Mouse (Mus musculus): ENCODE measurements around the gene Alcam. TPM values are rescaled to one million over a fixed set of nuclear protein-coding genes. Genes with fewer than 3 reads are reported as not detected.

Alcam gene
- polyA plus RNA-seq, 1 experiment from 2014 or later: 29.4 TPM

DNA sequence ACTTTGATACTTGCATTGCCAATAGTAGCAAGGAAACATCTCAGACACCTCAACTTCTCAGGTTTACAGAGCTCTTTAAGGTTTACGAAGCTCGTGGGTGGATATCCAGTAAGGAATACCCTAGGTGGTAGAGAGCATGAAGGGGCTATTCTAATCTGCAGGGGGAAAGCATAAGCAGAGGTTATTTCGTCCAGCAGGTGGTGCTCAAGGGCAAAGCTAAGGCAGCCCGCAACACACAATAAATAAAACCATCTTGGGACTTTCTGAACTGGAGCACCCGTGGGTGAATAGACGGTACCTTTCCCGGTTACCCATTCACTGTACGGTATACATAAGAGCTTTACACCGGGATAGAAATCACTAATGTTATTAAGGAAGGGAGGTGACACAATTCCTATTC is 142.8 kb downstream of the Alcam start:
- peak; percentile 73 for DNase-seq (ENCODE audit: low spot score)
- 28% methylated on average over 9 of the region's 9 CpGs for WGBS
- Histone ChIP-seq H3K4me3 (ENCODE audit: low read depth, low read length) (no peak overlapping the region), H3K36me3 (ENCODE audit: control insufficient read depth, insufficient read depth, low read length) (no peaks in the 10 kb centered on the region), H3K27ac (ENCODE audit: low read depth, low read length) (no peak overlapping the region), H3K4me2 (ENCODE audit: low read depth) (no peak overlapping the region), H3K9ac (ENCODE audit: low read length) (no peak overlapping the region), H3K4me1 (ENCODE audit: control insufficient read depth, insufficient read depth, low read length) (no peaks in the 10 kb centered on the region), H3K9me3 (ENCODE audit: control insufficient read depth, low read length) (no peaks in the 10 kb centered on the region), H3K27me3 (ENCODE audit: control insufficient read depth, insufficient read depth, low read length) (no peaks in the 10 kb centered on the region)
- ATAC-seq (ENCODE audit: insufficient read depth, low FRiP score, low TSS enrichment): peak; percentile 83

DNA sequence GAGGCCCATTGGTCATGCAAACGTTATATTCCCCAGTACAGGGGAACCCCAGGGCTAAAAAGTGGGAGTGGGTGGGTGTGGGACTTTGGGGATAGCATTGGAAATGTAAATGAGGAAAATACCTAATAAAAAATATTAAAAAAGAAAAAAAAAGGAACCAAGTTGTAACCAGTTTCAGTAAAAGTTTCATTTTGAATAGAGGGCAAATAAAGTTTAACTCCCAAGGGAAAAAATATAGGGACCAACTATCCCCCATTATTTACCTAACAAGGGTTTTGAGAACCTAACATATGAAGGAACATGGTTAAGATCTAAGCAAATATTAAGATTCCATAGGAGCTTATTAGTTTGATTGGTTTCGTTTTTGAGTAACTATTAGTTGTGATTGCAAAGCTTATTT is 146.9 kb downstream of the Alcam start:
- H3K9me3 ChIP-seq (ENCODE audit: control insufficient read depth, low read length): no peaks in the 10 kb centered on the region
- H3K36me3 ChIP-seq (ENCODE audit: control insufficient read depth, insufficient read depth, low read length): no peaks in the 10 kb centered on the region
- no peak overlapping the region for H3K4me2 ChIP-seq (ENCODE audit: low read depth)
- DNase-seq (ENCODE audit: low spot score) (no peak), ATAC-seq (ENCODE audit: insufficient read depth, low FRiP score, low TSS enrichment) (no peak)
- 84% methylated on average over 2 of the region's 2 CpGs for WGBS
- H3K4me3 ChIP-seq (ENCODE audit: low read depth, low read length): no peak overlapping the region
- no peak overlapping the region for H3K9ac ChIP-seq (ENCODE audit: low read length)
- H3K4me1 ChIP-seq (ENCODE audit: control insufficient read depth, insufficient read depth, low read length): no peaks in the 10 kb centered on the region
- H3K27me3 ChIP-seq (ENCODE audit: control insufficient read depth, insufficient read depth, low read length): no peaks in the 10 kb centered on the region
- H3K27ac ChIP-seq (ENCODE audit: low read depth, low read length): no peak overlapping the region

DNA sequence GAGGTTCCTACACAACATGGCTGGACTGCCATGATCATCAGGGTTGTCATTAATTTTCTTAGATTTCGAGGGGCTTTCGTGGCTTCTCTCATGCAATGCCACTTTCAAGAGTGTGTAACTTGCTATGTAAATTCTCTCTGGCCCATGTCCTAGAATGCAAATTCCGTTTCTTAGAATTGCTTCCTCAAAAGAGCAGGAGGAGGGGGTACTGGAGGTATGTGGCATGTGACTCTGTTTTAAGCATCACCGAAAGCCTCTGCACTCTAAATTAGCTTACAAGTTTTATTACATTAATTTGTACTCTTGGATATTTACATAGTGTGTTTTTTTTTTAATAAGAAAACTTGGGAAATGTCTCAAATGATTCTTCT is 150.4 kb downstream of the Alcam start:
- 79% methylated on average over 4 of the region's 4 CpGs for WGBS
- no peak overlapping the region for H3K27ac ChIP-seq (ENCODE audit: low read depth, low read length)
- DNase-seq (ENCODE audit: low spot score): no peak
- H3K9ac ChIP-seq (ENCODE audit: low read length): no peak overlapping the region
- ATAC-seq (ENCODE audit: insufficient read depth, low FRiP score, low TSS enrichment): no peak
- no peak overlapping the region for H3K4me3 ChIP-seq (ENCODE audit: low read depth, low read length)
- H3K36me3 ChIP-seq (ENCODE audit: control insufficient read depth, insufficient read depth, low read length): no peaks in the 10 kb centered on the region
- no peaks in the 10 kb centered on the region for H3K9me3 ChIP-seq (ENCODE audit: control insufficient read depth, low read length)
- no peaks in the 10 kb centered on the region for H3K4me1 ChIP-seq (ENCODE audit: control insufficient read depth, insufficient read depth, low read length)
- no peak overlapping the region for H3K4me2 ChIP-seq (ENCODE audit: low read depth)
- H3K27me3 ChIP-seq (ENCODE audit: control insufficient read depth, insufficient read depth, low read length): no peaks in the 10 kb centered on the region

DNA sequence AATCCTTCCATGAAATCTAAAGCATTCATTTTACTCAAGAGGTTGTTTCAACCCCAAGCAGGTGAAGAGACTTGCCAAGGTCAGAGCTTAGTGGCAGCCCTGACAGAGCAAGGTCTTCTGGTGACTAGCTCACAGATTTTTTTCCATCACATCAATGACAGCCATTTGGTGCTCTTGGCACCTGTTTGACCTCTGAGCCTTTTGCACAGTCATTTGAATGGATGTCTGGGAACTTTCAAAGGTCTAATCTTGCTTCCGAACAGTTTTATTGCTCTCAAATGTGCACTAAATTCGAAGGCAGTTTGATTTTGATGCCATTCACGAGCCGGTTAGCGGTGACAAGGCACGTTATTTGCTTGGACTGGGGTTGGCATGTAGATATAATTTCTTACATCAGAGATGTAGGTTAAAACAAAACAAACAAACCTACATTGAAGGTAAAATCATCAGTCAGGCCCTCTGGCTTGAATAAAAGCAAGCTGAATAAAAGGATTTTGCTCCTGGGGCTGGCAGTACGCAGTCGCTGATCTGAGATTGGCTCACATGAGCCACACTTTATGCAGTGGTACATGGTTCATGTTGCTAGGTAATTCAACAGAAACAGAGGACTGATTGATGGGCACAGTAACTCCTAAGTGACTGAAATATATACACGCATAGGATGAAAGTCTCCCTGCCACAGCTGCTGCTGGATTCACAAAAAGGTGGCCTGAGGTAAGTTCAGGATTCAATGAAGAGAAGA is 150.9 kb downstream of the Alcam start:
- Histone ChIP-seq H3K4me2 (ENCODE audit: low read depth) (no peak overlapping the region), H3K27me3 (ENCODE audit: control insufficient read depth, insufficient read depth, low read length) (no peaks in the 10 kb centered on the region), H3K9ac (ENCODE audit: low read length) (no peak overlapping the region), H3K27ac (ENCODE audit: low read depth, low read length) (no peak overlapping the region), H3K4me3 (ENCODE audit: low read depth, low read length) (no peak overlapping the region), H3K9me3 (ENCODE audit: control insufficient read depth, low read length) (no peaks in the 10 kb centered on the region), H3K36me3 (ENCODE audit: control insufficient read depth, insufficient read depth, low read length) (no peaks in the 10 kb centered on the region), H3K4me1 (ENCODE audit: control insufficient read depth, insufficient read depth, low read length) (no peaks in the 10 kb centered on the region)
- no peak for ATAC-seq (ENCODE audit: insufficient read depth, low FRiP score, low TSS enrichment)
- no peak for DNase-seq (ENCODE audit: low spot score)
- 70% methylated on average over 9 of the region's 9 CpGs for WGBS

DNA sequence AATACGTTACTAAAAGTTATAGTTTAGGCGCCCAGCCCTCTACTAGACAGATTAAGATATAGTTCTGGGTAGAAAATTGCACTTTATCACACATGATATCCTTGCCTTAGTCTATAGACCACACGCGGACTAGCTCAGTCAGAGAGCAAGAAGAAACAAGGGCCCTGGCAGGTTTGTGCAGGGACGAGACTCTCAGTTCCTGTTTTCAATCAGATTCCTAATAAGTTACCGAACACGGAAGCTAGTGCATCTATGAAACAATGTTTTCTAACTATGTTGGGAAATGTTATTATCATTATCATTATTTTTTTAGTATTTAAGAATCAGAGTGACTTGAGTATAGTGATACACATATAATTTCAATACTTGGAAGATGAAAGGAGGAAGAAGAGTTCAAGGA is 152.1 kb downstream of the Alcam start:
- Histone ChIP-seq H3K4me3 (ENCODE audit: low read depth, low read length) (no peak overlapping the region), H3K9ac (ENCODE audit: low read length) (no peak overlapping the region), H3K27me3 (ENCODE audit: control insufficient read depth, insufficient read depth, low read length) (no peaks in the 10 kb centered on the region), H3K4me2 (ENCODE audit: low read depth) (no peak overlapping the region), H3K4me1 (ENCODE audit: control insufficient read depth, insufficient read depth, low read length) (no peaks in the 10 kb centered on the region), H3K36me3 (ENCODE audit: control insufficient read depth, insufficient read depth, low read length) (no peaks in the 10 kb centered on the region), H3K9me3 (ENCODE audit: control insufficient read depth, low read length) (no peaks in the 10 kb centered on the region), H3K27ac (ENCODE audit: low read depth, low read length) (no peak overlapping the region)
- DNase-seq (ENCODE audit: low spot score) (no peak), ATAC-seq (ENCODE audit: insufficient read depth, low FRiP score, low TSS enrichment) (no peak)
- WGBS: 87% methylated on average over 7 of the region's 7 CpGs

DNA sequence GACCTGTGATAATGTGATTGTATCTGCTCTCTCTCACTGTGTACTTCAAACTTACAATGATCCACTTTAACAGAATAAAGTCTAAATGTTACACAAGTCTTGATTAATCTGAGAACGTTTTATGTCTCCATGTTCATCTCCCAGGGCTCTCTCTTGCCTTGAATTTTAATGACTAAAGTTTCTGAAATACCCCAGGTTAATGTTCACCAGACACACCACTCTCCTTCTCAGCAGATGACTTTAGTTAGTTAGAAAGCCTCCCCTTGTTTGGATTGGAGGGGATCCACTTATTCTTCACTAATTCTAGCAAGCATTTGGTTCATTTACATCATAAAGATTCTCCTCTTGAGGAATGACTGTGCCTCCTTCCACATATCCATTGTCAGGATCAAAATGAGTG is 157.5 kb downstream of the Alcam start:
- H3K9ac ChIP-seq (ENCODE audit: low read length): no peak overlapping the region
- ATAC-seq (ENCODE audit: insufficient read depth, low FRiP score, low TSS enrichment) (no peak), DNase-seq (ENCODE audit: low spot score) (no peak)
- H3K4me2 ChIP-seq (ENCODE audit: low read depth): no peak overlapping the region
- H3K9me3 ChIP-seq (ENCODE audit: control insufficient read depth, low read length): no peaks in the 10 kb centered on the region
- no peaks in the 10 kb centered on the region for H3K27me3 ChIP-seq (ENCODE audit: control insufficient read depth, insufficient read depth, low read length)
- H3K4me3 ChIP-seq (ENCODE audit: low read depth, low read length): no peak overlapping the region
- 56% methylated on average over 1 of the region's 1 CpGs for WGBS
- no peak overlapping the region for H3K27ac ChIP-seq (ENCODE audit: low read depth, low read length)
- H3K36me3 ChIP-seq (ENCODE audit: control insufficient read depth, insufficient read depth, low read length): no peaks in the 10 kb centered on the region
- no peaks in the 10 kb centered on the region for H3K4me1 ChIP-seq (ENCODE audit: control insufficient read depth, insufficient read depth, low read length)

DNA sequence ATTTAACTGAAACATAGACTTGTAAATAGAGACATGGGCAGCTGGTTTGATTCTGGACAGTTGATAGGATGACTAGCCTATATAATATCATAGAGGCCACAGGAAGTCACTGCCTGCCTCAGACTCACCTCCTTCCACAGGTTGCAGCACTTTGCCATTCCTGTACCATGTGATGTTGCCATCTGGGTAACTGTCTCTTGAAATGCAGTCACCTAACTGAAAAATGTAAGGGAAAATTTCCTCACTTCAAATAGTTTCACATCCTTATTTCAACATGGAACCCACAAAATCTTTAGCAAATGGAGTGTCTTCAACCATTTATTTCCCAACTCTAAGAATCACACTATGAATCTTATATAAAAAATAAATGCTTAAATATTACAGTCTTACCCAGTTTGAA is 158.3 kb downstream of the Alcam start:
- H3K4me2 ChIP-seq (ENCODE audit: low read depth): no peak overlapping the region
- H3K27ac ChIP-seq (ENCODE audit: low read depth, low read length): no peak overlapping the region
- H3K9me3 ChIP-seq (ENCODE audit: control insufficient read depth, low read length): no peaks in the 10 kb centered on the region
- no peaks in the 10 kb centered on the region for H3K4me1 ChIP-seq (ENCODE audit: control insufficient read depth, insufficient read depth, low read length)
- H3K27me3 ChIP-seq (ENCODE audit: control insufficient read depth, insufficient read depth, low read length): no peaks in the 10 kb centered on the region
- H3K36me3 ChIP-seq (ENCODE audit: control insufficient read depth, insufficient read depth, low read length): no peaks in the 10 kb centered on the region
- no peak for DNase-seq (ENCODE audit: low spot score)
- no peak overlapping the region for H3K4me3 ChIP-seq (ENCODE audit: low read depth, low read length)
- ATAC-seq (ENCODE audit: insufficient read depth, low FRiP score, low TSS enrichment): no peak
- no peak overlapping the region for H3K9ac ChIP-seq (ENCODE audit: low read length)

DNA sequence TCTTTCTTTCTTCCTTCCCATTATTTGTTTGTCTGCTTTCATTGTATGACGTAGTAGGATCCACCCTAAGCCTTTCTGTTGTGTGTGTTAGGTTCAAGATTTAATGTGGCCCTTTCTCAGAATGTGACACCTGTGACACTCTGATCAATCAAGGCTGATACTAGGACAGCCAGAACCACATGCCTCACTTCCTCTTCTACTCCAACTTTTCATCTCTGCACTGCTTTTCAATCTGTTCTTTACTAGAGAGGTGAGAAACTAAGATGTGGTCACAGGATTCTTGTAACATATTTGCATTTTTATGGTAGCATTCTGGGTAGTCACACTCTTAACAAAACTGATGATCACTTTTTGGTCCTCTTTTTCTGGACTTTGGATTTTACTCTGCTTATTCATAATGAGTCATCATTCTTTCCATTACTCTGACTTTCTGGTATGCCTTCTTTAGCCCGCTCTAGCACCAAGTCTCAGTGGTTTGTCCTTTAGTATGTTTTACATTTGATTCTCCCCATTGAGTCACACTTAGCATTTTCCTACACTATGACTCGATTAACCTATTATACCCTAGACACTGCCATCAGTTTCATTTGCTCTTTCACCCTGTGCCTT is 161.3 kb downstream of the Alcam start:
- Histone ChIP-seq H3K4me3 (ENCODE audit: low read depth, low read length) (no peak overlapping the region), H3K36me3 (ENCODE audit: control insufficient read depth, insufficient read depth, low read length) (no peaks in the 10 kb centered on the region), H3K27me3 (ENCODE audit: control insufficient read depth, insufficient read depth, low read length) (no peaks in the 10 kb centered on the region), H3K4me2 (ENCODE audit: low read depth) (no peak overlapping the region), H3K9ac (ENCODE audit: low read length) (no peak overlapping the region), H3K4me1 (ENCODE audit: control insufficient read depth, insufficient read depth, low read length) (no peaks in the 10 kb centered on the region), H3K9me3 (ENCODE audit: control insufficient read depth, low read length) (no peaks in the 10 kb centered on the region), H3K27ac (ENCODE audit: low read depth, low read length) (no peak overlapping the region)
- ATAC-seq (ENCODE audit: insufficient read depth, low FRiP score, low TSS enrichment): no peak
- DNase-seq (ENCODE audit: low spot score): no peak
- 85% methylated on average over 3 of the region's 3 CpGs for WGBS

DNA sequence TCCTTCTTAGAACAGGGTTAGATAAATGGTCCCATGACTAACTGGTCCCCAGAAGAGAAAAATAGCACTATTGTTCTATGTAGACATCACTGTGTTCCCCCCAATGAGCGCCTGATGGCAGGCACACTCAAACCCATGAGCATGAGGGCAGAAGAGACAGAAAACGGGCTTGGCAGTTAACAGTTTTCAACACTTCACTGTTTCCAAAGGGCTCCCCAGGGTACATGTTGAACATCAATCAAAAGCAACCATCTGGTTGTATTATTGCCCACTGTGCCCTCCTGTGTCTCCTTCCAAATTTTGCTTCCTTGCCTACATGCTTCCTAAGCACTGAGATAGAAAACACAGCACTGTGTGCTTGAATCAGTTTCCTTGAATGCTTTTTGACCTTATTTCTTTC is 173.7 kb downstream of the Alcam start:
- Histone ChIP-seq H3K27me3 (ENCODE audit: control insufficient read depth, insufficient read depth, low read length) (no peaks in the 10 kb centered on the region), H3K9ac (ENCODE audit: low read length) (no peak overlapping the region), H3K4me3 (ENCODE audit: low read depth, low read length) (no peak overlapping the region), H3K27ac (ENCODE audit: low read depth, low read length) (no peak overlapping the region), H3K9me3 (ENCODE audit: control insufficient read depth, low read length) (no peaks in the 10 kb centered on the region), H3K36me3 (ENCODE audit: control insufficient read depth, insufficient read depth, low read length) (no peaks in the 10 kb centered on the region), H3K4me1 (ENCODE audit: control insufficient read depth, insufficient read depth, low read length) (no peaks in the 10 kb centered on the region), H3K4me2 (ENCODE audit: low read depth) (no peak overlapping the region)
- ATAC-seq (ENCODE audit: insufficient read depth, low FRiP score, low TSS enrichment) (no peak), DNase-seq (ENCODE audit: low spot score) (no peak)
- WGBS: 63% methylated on average over 2 of the region's 2 CpGs

All from neural tube, embryonic 11.5 days (tissue).